8 mouse cellular contexts compared by ENCODE assay signal in genomic region chr2:156732109-156732508, GRCm38 (mm10). TPM values are rescaled to one million over a fixed set of nuclear protein-coding genes. Genes with fewer than 3 reads are reported as not detected.
DNase-seq lines count a peak whose midpoint lies in the region; ATAC-seq and TF ChIP-seq lines count a peak whose summit lies in the region.

No protein-coding gene starts in this region.

- H3K4me3 ChIP-seq in liver, embryonic 14.5 days (ENCODE audit: insufficient read depth in 1 of 2, low read depth in 2 of 2, low read length in 2 of 2): no peak overlapping the region

- 67% methylated on average over 6 of the region's 6 CpGs for WGBS in liver, embryonic 14.5 days (ENCODE audit: insufficient replicate concordance)

- no peak for TF ChIP-seq EP300 in liver, embryonic 14.5 days (IDR thresholded peaks at IDR 0.05; ENCODE audit: low read depth)

- no peaks in the 10 kb centered on the region for H3K27me3 ChIP-seq in liver, embryonic 14.5 days (ENCODE audit: control insufficient read depth, insufficient read depth, low read length)

- DNase-seq in liver, embryonic 14.5 days (ENCODE audit: low read depth in 3 of 3, low spot score in 3 of 3): no peak
- DNase-seq in liver: no peak
- DNase-seq in heart, postnatal 14 days: peak; percentile 64 to 75
- DNase-seq in layer of hippocampus, postnatal 10 days (ENCODE audit: low spot score in 2 of 2): peak; percentile 46 to 49
- DNase-seq in right cerebral cortex, adult 2 months (ENCODE audit: low spot score in 2 of 2): peak; percentile 77 to 83

- no peak for TF ChIP-seq CTCF in liver, embryonic 14.5 days (IDR thresholded peaks at IDR 0.05; ENCODE audit: low read depth)

- ATAC-seq in liver, embryonic 14.5 days (ENCODE audit: insufficient read depth): 0 out of 2 replicates have a peak, but pooled peaks have one; percentile 32
- ATAC-seq in erythroid progenitor cell, adult 5-6 weeks (replicated peaks; ENCODE audit: low FRiP score, poor library complexity, severe bottlenecking): 0 out of 2 replicates have a peak, but pooled peaks have one; percentile 28
- ATAC-seq in activated CD4-positive, CD25-positive, alpha-beta regulatory T cell, adult 4 months: no peak
- ATAC-seq in erythroblast, adult 5-6 weeks (replicated peaks; ENCODE audit: low FRiP score, poor library complexity, severe bottlenecking): no peak

- no peaks in the 10 kb centered on the region for H3K9me3 ChIP-seq in liver, embryonic 14.5 days (ENCODE audit: control insufficient read depth, low read length)

- no peak overlapping the region for H3K4me2 ChIP-seq in liver, embryonic 14.5 days (ENCODE audit: low read depth)

- intact Hi-C loops in heart, postnatal 14 days (cut with DNase I): no loop called here

- H3K36me3 ChIP-seq in liver, embryonic 14.5 days (replicated peaks; ENCODE audit: control insufficient read depth, insufficient read depth, low read depth): no peaks in the 10 kb centered on the region

- H3K9ac ChIP-seq in liver, embryonic 14.5 days (replicated peaks): no peak overlapping the region

- peaks cover 0 to 7% of the 10 kb centered on the region in 2 experiments; a peak in 2 of 4 replicates for H3K4me1 ChIP-seq in liver, embryonic 14.5 days (replicated peaks; ENCODE audit: control insufficient read depth in 2 of 2, insufficient read depth in 2 of 2, low read length in 1 of 2)

- H3K27ac ChIP-seq in liver, embryonic 14.5 days: no peak overlapping the region

RNA-seq across cellular contexts. Expression of gene Myl9, which starts 43.1 kb away (rescaled TPM):
- polyA plus RNA-seq in liver, embryonic 14.5 days (2012; rRNA removed): 25.2 and 27.2 TPM in 2 replicates
- polyA plus RNA-seq in liver, embryonic 14.5 days (2014; fragmentation: Nextera tagmentation; extraction: Ambion mirVana): 44.4 and 51.3 TPM in 2 replicates
- 5.0 and 7.2 TPM in 2 replicates for total RNA-seq in erythroid progenitor cell, adult 5-6 weeks (2015; ENCODE audit: low replicate concordance)
- 0.45 and 10.7 TPM in 2 replicates for total RNA-seq in erythroid progenitor cell, adult 5-6 weeks (2017; ENCODE audit: low replicate concordance)
- 100 to 1,000 TPM; 274 to 290 TPM for total RNA-seq in heart, postnatal 14 days (2021)
- total RNA-seq in layer of hippocampus, postnatal 10 days (2021): 10 to 100 TPM; 21.4 to 23.4 TPM
- not detected for polyA plus RNA-seq in activated CD4-positive, CD25-positive, alpha-beta regulatory T cell, adult 4 months (2017; shearing (Covaris generic))
- total RNA-seq in erythroblast, adult 5-6 weeks (2015; ENCODE audit: low replicate concordance): 1.3 and 4.4 TPM in 2 replicates
- 0.60 and 2.5 TPM in 2 replicates for total RNA-seq in erythroblast, adult 5-6 weeks (2017; ENCODE audit: low replicate concordance)

Comparison
In these comparisons a context has a peak if more than half of its experiments do, and no peak if none do; other contexts are left out.
1. ATAC-seq: peak in liver, embryonic 14.5 days (single experiment) and erythroid progenitor cell, adult 5-6 weeks (single experiment); none in activated CD4-positive, CD25-positive, alpha-beta regulatory T cell, adult 4 months (single experiment) and erythroblast, adult 5-6 weeks (single experiment).
2. DNase-seq: peak in heart, postnatal 14 days (2 of 2), layer of hippocampus, postnatal 10 days (2 of 2) and right cerebral cortex, adult 2 months (2 of 2); none in liver, embryonic 14.5 days (0 of 3) and liver (single experiment).
3. RNA of gene Myl9, which starts 43.1 kb away (total RNA-seq): 274 to 290 TPM in heart, postnatal 14 days; 21.4 to 23.4 TPM in layer of hippocampus, postnatal 10 days, 0.45 to 10.7 TPM in erythroid progenitor cell, adult 5-6 weeks and 0.60 to 4.4 TPM in erythroblast, adult 5-6 weeks; every median in the first group is over 10 times any median in the second.